Mouse (Mus musculus) kidney, postnatal 36 days (tissue): Measurements from ENCODE around the gene Gtf3a.

ENCODE experiments used
- DNase-seq, 2 experiments: peaks; one replicate each; pipeline ENCODE4 v3.0.0; 2021 to 2022; ENCODE audit warnings: mixed read lengths in 2 of 2

The Gtf3a gene

DNA sequence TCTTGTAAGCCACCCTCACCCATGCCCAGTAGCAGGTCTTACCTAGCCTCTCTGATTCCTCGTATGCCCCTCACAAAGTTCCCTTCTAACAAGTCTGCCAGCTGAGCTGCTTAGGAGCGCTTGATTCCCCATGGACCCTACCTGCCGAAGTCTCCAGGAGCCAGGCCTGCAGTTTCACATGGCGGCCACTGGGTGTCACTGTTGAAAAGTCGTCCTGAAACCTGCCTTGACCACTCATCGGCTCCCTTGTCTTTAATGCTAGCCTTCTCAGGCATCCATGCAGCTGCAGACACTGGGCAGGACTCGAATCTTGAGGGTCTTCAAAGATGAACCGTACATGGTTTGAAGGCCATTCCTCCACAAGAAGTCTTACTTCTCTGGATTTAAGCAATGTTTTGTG, 34.8 kb downstream of the Gtf3a start:
- DNase-seq = peak; percentile 55 to 82

DNA sequence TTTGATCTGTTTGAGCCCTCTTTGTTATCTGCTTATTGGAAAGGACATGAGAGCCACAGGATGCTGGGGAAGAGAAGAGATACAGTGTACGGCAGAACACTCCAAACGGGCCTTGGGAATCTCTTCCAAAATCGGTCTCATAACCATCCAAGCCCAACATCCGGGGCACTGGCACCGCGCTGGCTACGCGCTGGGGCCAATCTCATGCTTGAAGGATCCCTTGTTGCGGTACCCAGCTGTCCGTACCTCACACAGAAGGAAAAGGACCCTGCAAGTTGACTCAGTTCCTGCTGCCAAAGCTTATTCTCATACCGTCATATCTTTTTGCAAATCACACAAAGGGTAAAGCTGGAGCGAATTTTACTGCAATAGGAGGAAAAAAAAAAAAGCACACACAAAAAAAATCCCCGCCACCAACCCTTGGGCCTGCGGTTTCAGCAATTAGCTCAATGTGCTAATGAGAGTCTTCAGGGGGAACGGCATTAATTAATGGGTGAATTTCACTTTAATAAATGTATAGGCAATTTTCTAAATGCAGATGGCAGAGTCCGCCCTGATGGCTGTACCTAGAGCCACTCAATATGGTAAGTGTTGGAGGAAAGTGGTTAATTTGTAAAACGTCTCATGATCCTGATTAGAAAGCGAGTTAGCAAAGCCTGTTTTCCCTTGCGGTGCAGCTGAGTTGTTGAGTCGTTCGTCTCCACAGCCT, 37.4 kb downstream of the Gtf3a start:
- no peak for DNase-seq

GRCm38 (mm10) chr5:146987588-146987987, 39.1 kb downstream of the Gtf3a start:
- DNase-seq = no peak

DNA sequence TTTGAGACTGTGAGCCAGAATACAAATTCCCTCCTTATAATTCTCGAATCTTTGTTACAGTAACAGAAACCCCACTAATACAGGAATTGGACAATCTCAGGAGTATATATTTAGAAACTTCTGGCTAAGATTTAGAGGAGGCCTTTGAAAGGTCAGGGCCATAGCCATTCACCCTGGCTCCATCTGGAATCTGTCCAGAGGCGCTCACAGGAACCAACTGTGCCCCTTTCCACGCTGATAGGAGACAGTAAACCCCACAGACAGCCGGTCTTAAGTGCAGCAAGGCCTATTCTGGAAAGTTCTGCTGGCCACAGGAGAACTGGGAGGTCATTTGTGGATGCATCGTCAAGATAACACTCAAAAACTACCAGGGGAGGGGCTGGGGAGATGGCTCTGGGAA, 40.6 kb downstream of the Gtf3a start:
- DNase-seq = no peak

- DNase-seq = peak; percentile 32 to 62
Measured at GRCm38 (mm10) chr5:146993509-146993908, 45.1 kb downstream of the Gtf3a start.

- DNase-seq = no peak
Measured at GRCm38 (mm10) chr5:146994973-146995372, 46.5 kb downstream of the Gtf3a start.

- DNase-seq = no peak
Measured at GRCm38 (mm10) chr5:146996812-146997211, 48.4 kb downstream of the Gtf3a start.

- no peak for DNase-seq
Measured at GRCm38 (mm10) chr5:146998802-146999201, 50.3 kb downstream of the Gtf3a start.

DNA sequence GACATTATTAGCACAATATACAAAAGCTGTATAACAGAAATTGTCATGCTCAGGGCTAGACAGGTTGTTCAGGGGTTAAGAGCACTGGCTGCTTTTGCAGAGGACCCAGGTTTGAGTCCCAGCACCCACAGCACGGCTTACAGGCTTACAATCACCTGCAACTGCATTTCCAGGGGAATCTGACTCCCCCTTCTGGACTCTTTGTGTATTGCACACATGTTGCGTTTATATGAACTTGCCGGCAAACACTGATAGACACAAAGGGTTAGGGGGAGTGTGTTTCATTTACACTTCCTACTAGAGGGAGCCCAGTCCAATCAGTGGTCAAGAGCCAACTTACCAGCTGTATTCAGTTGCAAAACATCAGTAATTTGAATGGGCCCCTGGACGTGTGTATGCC, 52.9 kb downstream of the Gtf3a start:
- no peak for DNase-seq

GRCm38 (mm10) chr5:147003303-147003702, 54.8 kb downstream of the Gtf3a start:
- DNase-seq = no peak
